Mouse (Mus musculus) small intestine, adult 2 months (tissue): ENCODE data around the gene Gorab. TPM values are rescaled to one million over a fixed set of nuclear protein-coding genes. Genes with fewer than 3 reads are reported as not detected.

Experiments
- H3K27ac ChIP-seq: fragments of 200-500 bp; 2 replicates; pipeline ENCODE4 v1.5.1; 2012; ENCODE audit warnings: low read depth, low read length, control low read depth, inconsistent platforms; ENCODE audit not compliant: insufficient read depth
- H3K27me3 ChIP-seq: fragments of 200-500 bp; 2 replicates; pipeline ENCODE4 v1.6.1; 2012; ENCODE audit warnings: mild to moderate bottlenecking, moderate library complexity, low read length, inconsistent platforms; ENCODE audit not compliant: control insufficient read depth, insufficient read depth
- H3K36me3 ChIP-seq: fragments of 200-500 bp; 2 replicates; pipeline ENCODE4 v1.6.1; 2012; ENCODE audit warnings: mild to moderate bottlenecking, low read length, control low read depth, inconsistent platforms; ENCODE audit not compliant: control insufficient read depth, insufficient read depth
- H3K4me1 ChIP-seq: fragments of 200-500 bp; 2 replicates; pipeline ENCODE4 v1.6.1; 2012; ENCODE audit warnings: low read length, inconsistent platforms, mixed read lengths; ENCODE audit not compliant: control insufficient read depth, insufficient read depth, insufficient read length
- H3K4me3 ChIP-seq: fragments of 200-500 bp; 2 replicates; pipeline ENCODE4 v1.5.1; 2012; ENCODE audit warnings: low read depth, mild to moderate bottlenecking, control low read depth, inconsistent platforms, low read length, moderate library complexity
- CTCF ChIP-seq: fragments of 200-500 bp; IDR thresholded peaks from 2 replicates; pipeline ENCODE4 v1.5.1; 2012; ENCODE audit warnings: low read depth, mild to moderate bottlenecking, control low read depth, inconsistent platforms, low read length, moderate library complexity, mixed read lengths; ENCODE audit not compliant: insufficient replicate concordance, insufficient read length; ENCODE audit errors: extremely low read depth
- POLR2A ChIP-seq: fragments of 200-500 bp; IDR thresholded peaks from 2 replicates; pipeline ENCODE4 v1.6.1; 2012; ENCODE audit warnings: low read depth, mild to moderate bottlenecking, control low read depth, inconsistent platforms, low read length, moderate library complexity
- WGBS: fragments of 180-500 bp; shearing (Covaris S2); methylation state at CpG from one replicate; pipeline ENCODE4 v1.1.7; 2018; 5-methylcytosine and 5-hydroxymethylcytosine counted together
- polyA plus RNA-seq: library from polyadenylated mRNA; depleted of rRNA; stranded (reverse); fragments of >200 nt; gene quantifications from 2 replicates; pipeline ENCODE4 v1.2.3, GENCODE M21; 2012; rRNA removed

Gorab gene
- polyA plus RNA-seq, result 0.57 and 0.87 TPM in 2 replicates

GRCm38 (mm10) chr1:163403498-163404126, at the start of gene Gorab:
TSS of gene Gorab (minus strand) at chr1:163403669.
- WGBS, result under 1% methylated on average over 28 of the region's 28 CpGs
- H3K4me3 ChIP-seq, result peak within 1 kb of the TSS; percentile 73
- no peak for TF ChIP-seq POLR2A
- TF ChIP-seq CTCF, result 0 out of 2 replicates have a peak, but pooled peaks have one; percentile 6
- H3K4me1 ChIP-seq, result peaks cover 4% of the 10 kb centered on the region; the same call in 1 of the 2 replicates
- H3K27ac ChIP-seq, result peak within 1 kb of the TSS; percentile 51; the same call in 1 of the 2 replicates
- no peaks in the 10 kb centered on the region for H3K36me3 ChIP-seq
- no peaks in the 10 kb centered on the region for H3K27me3 ChIP-seq

- Histone ChIP-seq H3K4me3 (no peak overlapping the region), H3K27ac (no peak overlapping the region), H3K4me1 (no peaks in the 10 kb centered on the region), H3K27me3 (no peaks in the 10 kb centered on the region), H3K36me3 (no peaks in the 10 kb centered on the region)
- 2% methylated on average over 3 of the region's 3 CpGs for WGBS
- no peak for TF ChIP-seq CTCF
- TF ChIP-seq POLR2A, result no peak
These were observed 40.4 kb upstream of the Gorab start for GRCm38 (mm10) chr1:163443832-163444231.

DNA sequence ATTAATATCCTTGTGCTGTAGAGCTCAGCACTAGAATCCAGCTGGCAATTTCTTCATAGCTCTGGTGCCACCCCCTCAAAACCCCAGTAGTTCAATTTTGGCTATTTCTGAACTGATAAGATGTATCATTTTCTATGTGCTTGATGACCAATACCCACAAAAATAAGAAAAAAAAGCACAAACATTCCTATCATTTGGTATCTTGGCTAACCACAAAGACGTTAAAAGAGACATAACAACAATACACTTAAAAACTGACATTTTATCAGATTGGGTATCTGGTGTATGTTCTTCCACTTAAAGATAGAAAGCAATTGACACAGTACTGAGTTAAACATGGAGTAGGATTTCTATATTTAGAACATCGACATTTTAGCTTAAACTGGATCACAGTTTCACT, 35.5 kb upstream of the Gorab start:
- no peak overlapping the region for H3K27ac ChIP-seq
- TF ChIP-seq POLR2A, result no peak
- TF ChIP-seq CTCF, result no peak
- no peak overlapping the region for H3K4me3 ChIP-seq
- WGBS, result 75% methylated on average over 2 of the region's 2 CpGs
- H3K36me3 ChIP-seq, result no peaks in the 10 kb centered on the region
- no peaks in the 10 kb centered on the region for H3K4me1 ChIP-seq
- H3K27me3 ChIP-seq, result no peaks in the 10 kb centered on the region

DNA sequence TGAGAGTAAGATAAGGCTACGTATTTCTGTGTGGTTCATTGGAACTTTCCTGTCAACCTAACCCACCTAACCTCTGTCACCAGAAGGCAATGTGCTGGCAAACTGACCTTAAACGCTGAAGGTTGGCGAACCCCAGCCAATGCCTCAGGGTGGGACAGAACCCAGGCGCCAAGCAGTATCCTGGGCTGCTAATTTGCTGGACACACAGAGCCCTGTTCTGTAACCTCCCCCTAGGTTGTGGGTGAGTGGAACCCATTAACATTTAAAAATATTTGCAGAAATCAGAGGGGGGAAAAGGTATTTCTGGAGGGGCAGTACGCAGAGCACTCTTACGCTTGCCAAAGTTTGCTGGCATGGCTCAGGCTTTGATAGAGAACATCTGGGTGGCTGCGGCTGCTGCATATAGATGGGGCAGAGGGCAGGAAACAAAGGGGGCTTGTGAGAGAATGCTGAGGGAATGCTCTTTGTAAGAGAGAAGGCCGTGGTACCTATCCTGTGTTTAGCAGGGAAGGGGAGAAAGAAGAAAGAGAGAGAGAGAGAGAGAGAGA, 20.1 kb upstream of the Gorab start:
- Histone ChIP-seq H3K4me3 (no peak overlapping the region), H3K27me3 (no peaks in the 10 kb centered on the region), H3K27ac (no peak overlapping the region), H3K36me3 (no peaks in the 10 kb centered on the region), H3K4me1 (no peaks in the 10 kb centered on the region)
- TF ChIP-seq POLR2A (no peak), CTCF (no peak)
- WGBS, result 66% methylated on average over 8 of the region's 8 CpGs

DNA sequence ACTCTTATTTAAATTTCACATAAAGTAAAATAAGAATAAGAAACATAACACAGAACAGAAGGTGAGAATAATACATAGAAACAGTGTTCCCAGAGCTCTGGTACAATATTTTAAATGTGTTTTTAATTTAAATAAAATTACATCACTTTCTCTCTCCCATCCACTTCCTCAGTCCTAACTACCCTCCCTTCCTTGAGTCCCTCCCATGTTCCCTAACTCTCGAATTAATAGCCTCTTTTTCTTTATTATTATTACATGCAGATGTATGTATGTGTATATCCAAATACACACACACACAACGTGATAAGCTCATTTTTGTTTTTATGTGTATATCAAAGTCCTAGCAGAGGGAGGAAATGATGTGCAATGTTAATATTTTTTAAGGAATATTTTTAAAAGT, 13.7 kb upstream of the Gorab start:
- H3K4me3 ChIP-seq, result no peak overlapping the region
- no peaks in the 10 kb centered on the region for H3K4me1 ChIP-seq
- TF ChIP-seq CTCF (no peak), POLR2A (no peak)
- 48% methylated on average over 2 of the region's 2 CpGs for WGBS
- H3K27ac ChIP-seq, result no peak overlapping the region
- no peaks in the 10 kb centered on the region for H3K27me3 ChIP-seq
- H3K36me3 ChIP-seq, result no peaks in the 10 kb centered on the region

GRCm38 (mm10) chr1:163414200-163414599, 10.7 kb upstream of the Gorab start:
- 41% methylated on average over 2 of the region's 2 CpGs for WGBS
- no peaks in the 10 kb centered on the region for H3K4me1 ChIP-seq

DNA sequence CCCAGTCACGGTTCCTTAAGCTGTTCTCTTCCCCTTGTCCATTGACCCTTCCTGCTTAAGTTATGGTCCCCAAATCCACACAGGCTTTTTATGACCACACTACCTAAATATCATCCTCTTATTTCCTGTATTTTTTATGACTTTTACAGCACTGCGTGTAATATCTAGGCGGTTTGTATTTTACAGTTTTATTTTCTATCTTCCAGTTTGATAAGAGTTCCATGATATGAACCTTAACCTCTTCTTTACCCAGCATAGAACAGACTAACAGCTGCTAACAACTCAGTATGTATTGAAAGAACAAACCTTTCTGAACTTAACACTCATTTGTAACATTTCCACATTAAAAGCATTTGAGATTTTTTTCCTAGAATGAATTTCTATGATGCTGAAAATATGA, 2.7 kb upstream of the Gorab start:
- no peak overlapping the region for H3K27ac ChIP-seq
- TF ChIP-seq POLR2A, result no peak
- TF ChIP-seq CTCF, result no peak
- 26% methylated on average over 3 of the region's 3 CpGs for WGBS

More at GRCm38 (mm10) chr1:163414200-163414599, 10.7 kb upstream of the Gorab start:
- Histone ChIP-seq H3K27me3 (no peaks in the 10 kb centered on the region), H3K27ac (no peak overlapping the region), H3K36me3 (no peaks in the 10 kb centered on the region), H3K4me3 (no peak overlapping the region)
- TF ChIP-seq CTCF, result no peak
- no peak for TF ChIP-seq POLR2A

GRCm38 (mm10) chr1:163391321-163391720, 12.1 kb downstream of the Gorab start:
- Histone ChIP-seq H3K4me3 (no peak overlapping the region), H3K27me3 (no peaks in the 10 kb centered on the region), H3K36me3 (peaks cover 41% of the 10 kb centered on the region), H3K27ac (no peak overlapping the region), H3K4me1 (no peaks in the 10 kb centered on the region)
- WGBS, result 79% methylated on average over 6 of the region's 6 CpGs
- TF ChIP-seq POLR2A, result no peak
- TF ChIP-seq CTCF, result no peak

More for the DNA sequence above, 2.7 kb upstream of the Gorab start:
- Histone ChIP-seq H3K4me3 (no peak overlapping the region), H3K4me1 (peaks cover 4% of the 10 kb centered on the region; the same call in 1 of the 2 replicates), H3K36me3 (no peaks in the 10 kb centered on the region), H3K27me3 (no peaks in the 10 kb centered on the region)
